Mouse (Mus musculus) liver, postnatal 0 days (tissue): Measurements from ENCODE around the gene Ehf. TPM values are rescaled to one million over a fixed set of nuclear protein-coding genes. Genes with fewer than 3 reads are reported as not detected.

ENCODE experiments used
- ATAC-seq: fragments of 200-750 bp; cut with Nextera tagmentation; 2 replicates; pipeline ENCODE4 v1.8.0; 2017; ENCODE audit warnings: mild to moderate bottlenecking, moderate library complexity
- DNase-seq: peaks from one replicate; pipeline ENCODE4 v3.0.0-alpha.2; 2016
- H3K27ac ChIP-seq: fragments of 300-500 bp; sonication (generic); 2 replicates; pipeline ENCODE4 v1.5.1; 2014; ENCODE audit warnings: antibody characterized with exemption, moderate library complexity, mild to moderate bottlenecking, low read depth
- H3K27me3 ChIP-seq: fragments of 300-500 bp; sonication (generic); 2 replicates; pipeline ENCODE4 v1.6.1; 2014; ENCODE audit warnings: low read length, control low read depth, mixed read lengths; ENCODE audit not compliant: insufficient read depth
- H3K36me3 ChIP-seq: fragments of 300-500 bp; sonication (generic); replicated peaks from 2 replicates; pipeline ENCODE4 v1.6.1; 2014; ENCODE audit warnings: mild to moderate bottlenecking, control low read depth, low read length, moderate library complexity, mixed read lengths; ENCODE audit not compliant: insufficient read depth
- H3K4me1 ChIP-seq: fragments of 300-500 bp; sonication (generic); 2 replicates; pipeline ENCODE4 v1.6.1; 2014; ENCODE audit warnings: antibody characterized with exemption, mild to moderate bottlenecking, control low read depth; ENCODE audit not compliant: insufficient read depth
- H3K4me2 ChIP-seq: fragments of 300-500 bp; sonication (generic); 2 replicates; pipeline ENCODE4 v1.6.1; 2014; ENCODE audit warnings: low read depth, mild to moderate bottlenecking, low read length, moderate library complexity, mixed read lengths
- H3K4me3 ChIP-seq: fragments of 300-500 bp; sonication (generic); 2 replicates; pipeline ENCODE4 v1.5.1; 2014; ENCODE audit warnings: low read depth, low read length
- H3K9ac ChIP-seq: fragments of 300-500 bp; sonication (generic); replicated peaks from 2 replicates; pipeline ENCODE4 v1.6.1; 2014; ENCODE audit warnings: mild to moderate bottlenecking, moderate library complexity
- H3K9me3 ChIP-seq: fragments of 300-500 bp; sonication (generic); 2 replicates; pipeline ENCODE4 v1.6.1; 2016; ENCODE audit warnings: mild to moderate bottlenecking, control low read depth, low read length, mixed read lengths
- CTCF ChIP-seq: sonication (generic); IDR thresholded peaks from 2 replicates; pipeline ENCODE4 v1.5.1; 2016; ENCODE audit warnings: antibody characterized with exemption, low read depth
- EP300 ChIP-seq: IDR thresholded peaks from 2 replicates; pipeline ENCODE4 v1.6.1; 2016; ENCODE audit warnings: antibody characterized with exemption, low read depth, mild to moderate bottlenecking
- WGBS: fragments of 180-500 bp; shearing (Covaris S2); extraction: QIAGEN DNeasy Blood & Tissue Kit; methylation state at CpG from one replicate; pipeline ENCODE4 v1.1.7; 2014; ENCODE audit not compliant: insufficient replicate concordance; 5-methylcytosine and 5-hydroxymethylcytosine counted together
- polyA plus RNA-seq: library from polyadenylated mRNA; unstranded; fragments of >200 nt; fragmentation: Nextera tagmentation; extraction: Ambion mirVana; gene quantifications from 2 replicates; pipeline ENCODE4 v1.2.1, GENCODE M21; 2015

The Ehf gene
- 0.15 and 0.26 TPM in 2 replicates for polyA plus RNA-seq

DNA sequence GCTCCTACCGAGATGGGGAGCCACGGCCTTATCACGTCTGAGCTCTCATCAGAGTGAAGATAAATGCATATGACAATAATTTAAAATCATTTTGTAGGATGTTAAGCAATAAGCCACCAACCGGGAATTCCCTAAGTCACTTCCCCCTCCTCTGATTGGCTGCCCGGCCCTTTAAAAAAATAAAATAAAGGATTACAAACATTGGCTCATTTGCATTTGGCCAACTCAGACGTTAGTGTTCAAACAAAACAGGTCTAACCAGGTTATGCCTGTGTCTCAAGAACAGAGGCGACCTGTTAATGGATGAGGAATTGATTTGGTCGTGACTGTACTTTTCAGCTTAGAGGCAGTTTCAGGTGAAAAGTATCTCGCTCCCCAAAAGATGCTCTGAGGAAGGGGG is at the start of gene Ehf:
Ehf (minus strand) TSS at position 147 of the 400 bp plus-strand sequence.
- no peak within 1 kb of the TSS for H3K4me3 ChIP-seq
- ATAC-seq (no peak), DNase-seq (no peak)
- H3K9ac ChIP-seq, result no peak within 1 kb of the TSS
- WGBS, result 32% methylated on average over 9 of the region's 9 CpGs
- peaks cover 5% of the 10 kb centered on the region; the same call in 1 of the 2 replicates for H3K4me1 ChIP-seq
- H3K9me3 ChIP-seq, result no peaks in the 10 kb centered on the region
- H3K36me3 ChIP-seq, result no peaks in the 10 kb centered on the region
- no peak within 1 kb of the TSS for H3K27ac ChIP-seq
- TF ChIP-seq EP300 (no peak), CTCF (no peak)
- H3K27me3 ChIP-seq, result no peaks in the 10 kb centered on the region
- no peak within 1 kb of the TSS for H3K4me2 ChIP-seq

- Histone ChIP-seq H3K27me3 (no peaks in the 10 kb centered on the region), H3K4me2 (no peak overlapping the region; the same call in 1 of the 2 replicates), H3K36me3 (no peaks in the 10 kb centered on the region), H3K9ac (no peak overlapping the region), H3K4me3 (no peak overlapping the region), H3K27ac (no peak overlapping the region), H3K4me1 (no peaks in the 10 kb centered on the region), H3K9me3 (no peaks in the 10 kb centered on the region)
- WGBS, result 6% methylated on average over 5 of the region's 5 CpGs
- no peak for TF ChIP-seq EP300
- TF ChIP-seq CTCF, result peak; percentile 86
- ATAC-seq (no peak), DNase-seq (peak; percentile 27)
Measured at GRCm38 (mm10) chr2:103347417-103347891, 44.4 kb upstream of the Ehf start.

DNA sequence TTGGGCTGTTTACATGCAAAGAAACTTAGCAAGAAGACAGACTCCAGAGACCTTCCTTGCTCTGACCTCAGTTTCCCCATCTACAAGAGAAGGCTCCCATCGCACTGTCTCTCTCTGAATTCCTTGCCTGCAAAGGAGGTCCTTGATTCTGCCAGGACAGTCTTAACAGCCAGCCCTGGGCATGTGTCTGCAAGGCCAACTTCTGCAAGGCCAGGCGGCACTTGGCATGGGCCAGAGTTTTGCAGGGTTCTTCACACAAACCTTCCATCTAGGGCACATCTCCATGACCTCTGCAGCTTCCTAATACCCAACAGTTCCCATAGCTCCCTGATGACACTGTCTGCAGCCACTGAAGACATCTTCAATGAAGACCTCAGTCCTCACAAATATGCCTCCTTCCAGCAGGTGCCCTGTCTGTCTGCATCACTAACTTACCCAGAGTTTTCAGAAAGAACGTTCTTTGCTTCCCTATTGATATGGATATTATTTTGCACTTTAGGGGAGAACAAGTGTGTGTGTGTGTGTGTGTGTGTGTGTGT is 43.7 kb upstream of the Ehf start:
- no peak for DNase-seq
- no peak for ATAC-seq

GRCm38 (mm10) chr2:103343611-103344010 is 40.5 kb upstream of the Ehf start:
- no peak overlapping the region for H3K4me3 ChIP-seq
- 75% methylated on average over 7 of the region's 7 CpGs for whole genome bisulfite sequencing
- H3K9me3 ChIP-seq, result no peaks in the 10 kb centered on the region
- no peak for TF ChIP-seq CTCF
- TF ChIP-seq EP300, result no peak
- no peak for DNase-seq
- no peak for ATAC-seq
- no peaks in the 10 kb centered on the region for H3K36me3 ChIP-seq
- no peak overlapping the region for H3K4me2 ChIP-seq
- no peaks in the 10 kb centered on the region for H3K4me1 ChIP-seq
- H3K27me3 ChIP-seq, result no peaks in the 10 kb centered on the region
- H3K27ac ChIP-seq, result no peak overlapping the region
- no peak overlapping the region for H3K9ac ChIP-seq

More for the DNA sequence above, 43.7 kb upstream of the Ehf start:
- Histone ChIP-seq H3K4me2 (no peak overlapping the region), H3K9ac (no peak overlapping the region), H3K36me3 (no peaks in the 10 kb centered on the region), H3K27ac (no peak overlapping the region), H3K4me3 (no peak overlapping the region), H3K4me1 (no peaks in the 10 kb centered on the region), H3K27me3 (no peaks in the 10 kb centered on the region), H3K9me3 (no peaks in the 10 kb centered on the region)
- no peak for TF ChIP-seq EP300
- TF ChIP-seq CTCF, result no peak
- WGBS, result 74% methylated on average over 3 of the region's 3 CpGs

DNA sequence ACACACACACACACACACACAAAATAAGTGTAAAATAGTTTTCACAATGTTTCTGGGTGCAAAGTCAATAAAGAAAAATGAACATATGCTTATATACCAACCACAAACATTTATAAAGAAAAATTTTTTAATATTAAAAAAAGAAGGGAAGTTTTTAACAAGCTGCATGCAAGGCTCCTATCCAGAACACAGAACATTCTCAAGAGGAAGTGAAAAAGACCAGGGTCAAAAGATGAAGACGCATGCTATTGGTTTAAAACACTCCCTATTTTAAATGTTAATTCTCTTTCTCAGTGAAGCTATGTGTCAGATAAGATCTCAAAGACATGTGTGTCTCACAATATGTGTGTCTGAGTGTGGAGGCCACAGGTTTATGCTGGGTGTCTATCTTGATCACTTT is 39.0 kb upstream of the Ehf start:
- no peak for ATAC-seq
- Histone ChIP-seq H3K27me3 (no peaks in the 10 kb centered on the region), H3K27ac (no peak overlapping the region), H3K9me3 (no peaks in the 10 kb centered on the region), H3K4me2 (no peak overlapping the region), H3K36me3 (no peaks in the 10 kb centered on the region), H3K9ac (no peak overlapping the region), H3K4me1 (no peaks in the 10 kb centered on the region), H3K4me3 (no peak overlapping the region)
- 67% methylated on average over 1 of the region's 1 CpGs for WGBS
- no peak for DNase-seq
- TF ChIP-seq CTCF, result no peak
- TF ChIP-seq EP300, result no peak

DNA sequence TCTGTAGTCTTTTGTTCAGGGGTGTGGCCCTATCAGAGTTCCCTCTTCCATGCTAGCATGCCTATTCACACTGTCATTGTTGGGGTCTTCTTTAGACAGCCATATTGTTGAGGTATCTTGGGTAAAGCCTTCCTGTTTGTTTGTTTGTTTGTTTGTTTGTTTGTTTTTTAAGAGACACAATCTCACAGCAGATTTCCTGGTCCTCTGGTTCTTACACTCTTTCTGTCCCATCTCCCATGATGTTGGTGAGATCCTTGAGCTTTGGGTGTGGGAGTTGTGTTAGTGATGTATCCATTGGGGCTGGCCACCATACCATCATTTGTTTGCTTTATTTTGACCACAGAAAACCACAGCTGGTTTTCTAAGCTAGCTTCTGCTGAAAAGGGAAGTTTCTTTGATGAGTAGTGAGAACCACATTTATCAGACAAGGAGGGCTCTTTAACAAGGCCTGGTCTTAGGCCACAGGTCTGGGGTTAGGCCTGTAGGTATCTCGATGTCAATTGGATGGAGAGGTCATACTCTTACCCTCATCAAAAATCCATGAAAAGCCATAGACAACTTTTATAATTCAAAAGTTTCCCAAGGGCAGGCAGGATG is 38.4 kb upstream of the Ehf start:
- no peak overlapping the region for H3K27ac ChIP-seq
- 64% methylated on average over 1 of the region's 1 CpGs for WGBS
- H3K4me1 ChIP-seq, result peaks cover 2% of the 10 kb centered on the region; the same call in 1 of the 2 replicates
- DNase-seq (no peak), ATAC-seq (no peak)
- H3K9ac ChIP-seq, result no peak overlapping the region
- no peak overlapping the region for H3K4me3 ChIP-seq
- no peak overlapping the region for H3K4me2 ChIP-seq
- TF ChIP-seq EP300 (no peak), CTCF (no peak)
- no peaks in the 10 kb centered on the region for H3K27me3 ChIP-seq
- no peaks in the 10 kb centered on the region for H3K9me3 ChIP-seq
- H3K36me3 ChIP-seq, result no peaks in the 10 kb centered on the region

DNA sequence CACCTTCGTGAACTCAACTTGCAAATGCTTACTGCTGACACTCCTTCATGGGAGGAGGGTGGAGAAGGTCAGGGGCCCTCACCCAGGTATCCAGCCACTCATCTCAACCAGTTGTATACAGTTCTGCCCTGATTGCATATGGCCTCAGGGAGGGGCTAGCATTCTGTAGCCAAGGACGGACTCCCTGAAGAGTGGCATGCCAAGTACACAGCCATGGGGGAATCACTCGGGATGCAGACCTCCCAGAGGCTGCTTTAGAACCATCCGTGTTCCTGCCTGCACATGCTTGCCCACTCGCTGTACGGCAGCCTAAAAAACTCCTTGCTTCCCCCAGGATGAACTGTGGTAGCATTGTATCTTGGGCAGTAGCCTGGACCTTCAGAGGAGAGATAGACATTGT is 35.6 kb upstream of the Ehf start:
- H3K27me3 ChIP-seq, result no peaks in the 10 kb centered on the region
- no peaks in the 10 kb centered on the region for H3K36me3 ChIP-seq
- DNase-seq, result no peak
- TF ChIP-seq EP300, result no peak
- no peak for TF ChIP-seq CTCF
- no peak for ATAC-seq
- WGBS, result 84% methylated on average over 6 of the region's 6 CpGs
- H3K9me3 ChIP-seq, result no peaks in the 10 kb centered on the region
- no peak overlapping the region for H3K27ac ChIP-seq
- peaks cover 3% of the 10 kb centered on the region; the same call in 1 of the 2 replicates for H3K4me1 ChIP-seq
- no peak overlapping the region for H3K9ac ChIP-seq
- no peak overlapping the region for H3K4me3 ChIP-seq
- H3K4me2 ChIP-seq, result no peak overlapping the region
